Mouse (Mus musculus): Measurements from ENCODE around the gene Rcn3.

DNA sequence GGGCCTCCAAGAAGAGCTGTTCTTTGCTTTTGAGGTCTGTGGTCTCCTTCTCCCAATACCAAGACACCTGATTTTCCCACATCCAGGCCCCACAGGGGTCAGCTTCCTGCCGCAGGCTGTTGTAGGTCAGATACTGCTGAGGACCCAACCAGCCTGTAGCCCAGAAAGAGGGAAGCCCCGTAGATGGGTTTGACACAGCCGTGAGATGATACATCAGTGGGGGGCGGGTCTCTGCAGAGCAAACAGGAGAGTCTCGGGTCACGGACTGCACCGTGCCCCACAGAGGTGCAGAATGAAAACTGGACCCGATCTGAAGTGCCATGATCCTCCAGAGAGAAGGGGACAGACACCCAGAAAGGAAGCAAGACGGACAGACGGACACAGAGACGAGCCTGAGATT is 10.4 kb upstream of the Rcn3 start:
- TF ChIP-seq CTCF (conservative IDR thresholded peaks at IDR 0.05; ENCODE audit: low read length) (no peak), POU5F1 (IDR thresholded peaks at IDR 0.05; ENCODE audit: borderline replicate concordance, low read length) (no peak)
